Mouse (Mus musculus) heart, embryonic 10.5 days (tissue): ENCODE results near the gene Gm45208. TPM values are rescaled to one million over a fixed set of nuclear protein-coding genes. Genes with fewer than 3 reads are reported as not detected.
"Not testable (repeated sequence)": the region's sequence is repeated elsewhere in the genome, so short reads cannot be mapped to it uniquely, and the experiment has no call there.

Source experiments
- DNase-seq: peaks from one replicate; pipeline ENCODE4 v3.0.0-alpha.2; 2017; ENCODE audit warnings: low spot score
- H3K27ac ChIP-seq: fragments of 300-500 bp; sonication (generic); 2 replicates; pipeline ENCODE4 v1.5.1; 2016; ENCODE audit warnings: mild to moderate bottlenecking
- H3K27me3 ChIP-seq: fragments of 300-500 bp; sonication (generic); 2 replicates; pipeline ENCODE4 v1.6.1; 2016; ENCODE audit warnings: mild to moderate bottlenecking; ENCODE audit not compliant: poor library complexity, insufficient read depth, severe bottlenecking
- H3K36me3 ChIP-seq: fragments of 300-500 bp; sonication (generic); 2 replicates; pipeline ENCODE4 v1.6.1; 2016; ENCODE audit warnings: mild to moderate bottlenecking, moderate library complexity
- H3K4me1 ChIP-seq: fragments of 300-500 bp; sonication (generic); 2 replicates; pipeline ENCODE4 v1.6.1; 2016; ENCODE audit warnings: mild to moderate bottlenecking
- H3K4me3 ChIP-seq: fragments of 300-500 bp; sonication (generic); 2 replicates; pipeline ENCODE4 v1.5.1; 2016; ENCODE audit warnings: mild to moderate bottlenecking, moderate library complexity
- H3K9me3 ChIP-seq: fragments of 300-500 bp; sonication (generic); 2 replicates; pipeline ENCODE4 v1.6.1; 2016; ENCODE audit warnings: mild to moderate bottlenecking, moderate library complexity
- WGBS: fragments of 180-500 bp; shearing (Covaris S2); methylation state at CpG from one replicate; pipeline ENCODE4 v1.1.7; 2016; 5-methylcytosine and 5-hydroxymethylcytosine counted together
- polyA plus RNA-seq: library from polyadenylated mRNA; unstranded; fragments of >200 nt; fragmentation: Nextera tagmentation; extraction: Ambion mirVana; gene quantifications from 2 replicates; pipeline ENCODE4 v1.2.1, GENCODE M21; 2016

Gm45208 gene
- polyA plus RNA-seq, 1 experiment from 2014 or later, result not detected

GRCm38 (mm10) chrX:7733571-7734156, 11.6 kb downstream of the Gm45208 start:
- no peak for DNase-seq
- Histone ChIP-seq H3K27ac (0 out of 2 replicates have a peak overlapping the region, but pooled peaks have one; percentile 29), H3K4me1 (0 out of 2 replicates have a peak, but pooled peaks cover 5% of the 10 kb centered on the region), H3K36me3 (peaks cover 5% of the 10 kb centered on the region), H3K4me3 (peak overlapping the region; percentile 27; the same call in 1 of the 2 replicates), H3K27me3 (no peaks in the 10 kb centered on the region), H3K9me3 (no peaks in the 10 kb centered on the region)
- 26% methylated on average over 26 of the region's 26 CpGs for WGBS

- no peak for DNase-seq
- WGBS, result 66% methylated on average over 14 of the region's 14 CpGs
- Histone ChIP-seq H3K4me1 (peaks cover 5% of the 10 kb centered on the region; the same call in 1 of the 2 replicates), H3K4me3 (no peak overlapping the region), H3K27me3 (no peaks in the 10 kb centered on the region), H3K9me3 (no peaks in the 10 kb centered on the region), H3K27ac (no peak overlapping the region), H3K36me3 (peaks cover 5% of the 10 kb centered on the region)
Measured at GRCm38 (mm10) chrX:7739336-7740081, 17.5 kb downstream of the Gm45208 start.

- peaks cover 5% of the 10 kb centered on the region; the same call in 1 of the 2 replicates for H3K4me1 ChIP-seq
- H3K36me3 ChIP-seq, result peaks cover 5% of the 10 kb centered on the region
- no peak for DNase-seq
- no peak overlapping the region for H3K4me3 ChIP-seq
- 50% methylated on average over 10 of the region's 10 CpGs for WGBS
- H3K9me3 ChIP-seq, result no peaks in the 10 kb centered on the region
- H3K27me3 ChIP-seq, result no peaks in the 10 kb centered on the region
- H3K27ac ChIP-seq, result no peak overlapping the region
Measured at GRCm38 (mm10) chrX:7740082-7740819, 18.2 kb downstream of the Gm45208 start.

DNA sequence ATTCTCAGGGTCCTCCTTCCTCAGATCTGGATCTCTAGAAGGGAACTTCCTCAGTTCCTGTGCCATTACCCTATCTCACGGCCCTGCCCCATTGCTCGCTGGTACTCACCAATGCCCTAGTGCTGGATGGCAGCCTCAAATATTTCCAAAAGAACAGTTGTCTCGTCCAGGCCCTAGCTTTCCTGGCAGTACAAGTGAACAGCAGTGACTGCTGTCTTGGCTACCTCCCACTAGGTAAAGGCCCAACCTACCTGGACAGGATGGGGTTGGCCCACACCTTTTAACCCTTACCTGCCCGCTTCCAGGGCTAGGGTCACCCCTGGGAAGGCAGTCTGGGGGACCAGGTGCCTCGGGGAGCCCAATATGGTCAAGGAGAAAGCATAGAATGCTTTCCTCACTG, 19.1 kb downstream of the Gm45208 start:
- DNase-seq, result no peak
- no peaks in the 10 kb centered on the region for H3K9me3 ChIP-seq
- no peaks in the 10 kb centered on the region for H3K27me3 ChIP-seq
- H3K27ac ChIP-seq, result no peak overlapping the region
- no peak overlapping the region for H3K4me3 ChIP-seq
- peaks cover 5% of the 10 kb centered on the region for H3K36me3 ChIP-seq
- peaks cover 5% of the 10 kb centered on the region; the same call in 1 of the 2 replicates for H3K4me1 ChIP-seq
- 60% methylated on average over 5 of the region's 5 CpGs for WGBS

DNA sequence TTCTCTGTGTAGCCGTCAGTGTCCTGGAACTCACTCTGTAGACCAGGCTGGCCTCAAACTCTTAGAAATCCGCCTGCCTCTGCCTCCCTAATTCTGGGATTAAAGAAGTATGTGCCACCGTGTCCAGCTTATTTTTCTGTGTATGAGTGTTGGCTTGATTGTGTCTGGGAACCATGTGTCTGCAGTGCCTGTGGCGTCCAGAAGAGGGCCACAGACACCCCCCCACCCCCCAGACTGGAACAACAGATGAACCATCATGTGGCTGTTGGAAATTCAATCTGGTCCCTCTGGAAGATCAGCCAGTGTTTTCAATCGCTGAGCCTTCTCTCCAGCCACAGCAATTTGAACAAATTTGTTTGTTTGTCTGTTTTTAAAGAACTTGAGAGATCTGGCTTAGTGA, 21.4 kb downstream of the Gm45208 start:
- Histone ChIP-seq H3K27me3 (no peaks in the 10 kb centered on the region), H3K4me3 (no peak overlapping the region), H3K36me3 (no peaks in the 10 kb centered on the region), H3K4me1 (peaks cover 5% of the 10 kb centered on the region; the same call in 1 of the 2 replicates), H3K9me3 (no peaks in the 10 kb centered on the region), H3K27ac (no peak overlapping the region)
- no peak for DNase-seq
- 48% methylated on average over 5 of the region's 5 CpGs for WGBS

GRCm38 (mm10) chrX:7744940-7745339, 22.9 kb downstream of the Gm45208 start:
- H3K36me3 ChIP-seq, result no peaks in the 10 kb centered on the region
- WGBS, result 58% methylated on average over 1 of the region's 1 CpGs
- H3K27me3 ChIP-seq, result no peaks in the 10 kb centered on the region
- H3K4me1 ChIP-seq, result peaks cover 5% of the 10 kb centered on the region; the same call in 1 of the 2 replicates
- no peak for DNase-seq
- H3K27ac ChIP-seq, result no peak overlapping the region
- H3K9me3 ChIP-seq, result no peaks in the 10 kb centered on the region
- no peak overlapping the region for H3K4me3 ChIP-seq

DNA sequence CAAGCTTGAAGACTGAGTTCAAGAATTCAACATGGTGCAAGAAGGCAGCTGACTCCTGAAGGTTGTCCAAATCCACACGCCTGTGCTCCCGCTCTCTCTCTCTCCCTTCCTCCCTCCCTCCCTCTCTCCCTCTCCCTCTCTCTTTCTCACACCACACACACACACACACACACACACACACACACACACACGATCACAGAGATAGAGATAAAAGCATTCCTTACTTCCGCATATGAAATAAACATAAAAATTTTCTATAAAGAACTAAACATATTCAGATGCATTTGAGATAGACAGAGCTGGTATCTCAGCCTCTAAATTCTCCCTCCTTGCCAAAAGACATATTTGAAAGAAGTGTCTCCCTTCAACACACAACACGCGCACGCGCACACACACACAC, 23.4 kb downstream of the Gm45208 start:
- DNase-seq, result no peak
- H3K27me3 ChIP-seq, result peaks cover under 1% of the 10 kb centered on the region; the same call in 1 of the 2 replicates
- no peaks in the 10 kb centered on the region for H3K36me3 ChIP-seq
- peaks cover under 1% of the 10 kb centered on the region; the same call in 1 of the 2 replicates for H3K4me1 ChIP-seq
- WGBS, result 91% methylated on average over 8 of the region's 8 CpGs
- H3K9me3 ChIP-seq, result no peaks in the 10 kb centered on the region
- H3K27ac ChIP-seq, result no peak overlapping the region
- no peak overlapping the region for H3K4me3 ChIP-seq

GRCm38 (mm10) chrX:7750432-7751116, 28.5 kb downstream of the Gm45208 start, which contains the start of gene Ccdc120:
Gene Ccdc120, minus strand, starts transcription at chrX:7750905.
- H3K27ac ChIP-seq, result peak within 1 kb of the TSS; percentile 81
- H3K4me1 ChIP-seq, result no peaks in the 10 kb centered on the region
- no peaks in the 10 kb centered on the region for H3K9me3 ChIP-seq
- H3K27me3 ChIP-seq, result peaks cover 5% of the 10 kb centered on the region; the same call in 1 of the 2 replicates
- WGBS, result 13% methylated on average over 55 of the region's 56 CpGs
- peak within 1 kb of the TSS; percentile 73 for H3K4me3 ChIP-seq
- DNase-seq, result peak; percentile 88
- H3K36me3 ChIP-seq, result no peaks in the 10 kb centered on the region

GRCm38 (mm10) chrX:7753627-7754026, 31.6 kb downstream of the Gm45208 start:
- H3K36me3 ChIP-seq, H3K27ac ChIP-seq, H3K27me3 ChIP-seq, H3K4me1 ChIP-seq, H3K9me3 ChIP-seq, DNase-seq, H3K4me3 ChIP-seq: not testable (repeated sequence)
- WGBS, result 14% methylated on average over 3 of the region's 3 CpGs

GRCm38 (mm10) chrX:7762137-7762920, 40.3 kb downstream of the Gm45208 start, which contains the start of gene Tfe3:
Gene Tfe3, plus strand, starts transcription at chrX:7762560.
- Histone ChIP-seq H3K36me3 (peaks cover 10% of the 10 kb centered on the region), H3K27me3 (no peaks in the 10 kb centered on the region), H3K27ac (peak within 1 kb of the TSS; percentile 89), H3K4me3 (peak within 1 kb of the TSS; percentile 74), H3K9me3 (no peaks in the 10 kb centered on the region), H3K4me1 (peaks cover 11% of the 10 kb centered on the region; the same call in 1 of the 2 replicates)
- 6% methylated on average over 38 of the region's 38 CpGs for WGBS
- peak; percentile 97 for DNase-seq

DNA sequence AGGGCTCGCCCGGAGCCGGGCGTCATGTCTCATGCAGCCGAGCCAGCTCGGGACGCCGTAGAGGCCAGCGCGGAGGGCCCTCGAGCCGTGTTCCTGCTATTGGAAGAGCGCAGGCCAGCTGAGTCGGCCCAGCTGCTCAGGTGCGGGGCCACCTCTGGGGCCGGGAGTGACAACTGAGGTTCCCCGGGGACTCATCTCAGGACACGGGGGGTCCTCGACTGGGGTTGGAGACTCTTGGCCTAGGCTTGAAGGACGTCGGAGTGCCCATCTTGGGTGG, 40.8 kb downstream of the Gm45208 start:
- Histone ChIP-seq H3K27me3 (no peaks in the 10 kb centered on the region), H3K9me3 (no peaks in the 10 kb centered on the region), H3K27ac (peak overlapping the region; percentile 89), H3K36me3 (peaks cover 15% of the 10 kb centered on the region), H3K4me1 (peaks cover 11% of the 10 kb centered on the region; the same call in 1 of the 2 replicates), H3K4me3 (peak overlapping the region; percentile 74)
- no peak for DNase-seq
- 19% methylated on average over 21 of the region's 21 CpGs for WGBS
